Mouse (Mus musculus) ZHBTc4 (cell line): Measurements from ENCODE around the gene Nfya.

Source experiments
- DNase-seq: peaks from one replicate; pipeline ENCODE4 v3.0.0-alpha.2; 2011; ENCODE audit warnings: low read depth, low spot score

Nfya gene

GRCm38 (mm10) chr17:48346231-48346630, 63.5 kb downstream of the Nfya start, which contains the start of gene Trem2:
Gene Trem2, plus strand, starts transcription at chr17:48346401.
- no peak for DNase-seq

- no peak for DNase-seq
Observed at GRCm38 (mm10) chr17:48345824-48346223, 63.9 kb downstream of the Nfya start.

- DNase-seq = no peak
Observed at GRCm38 (mm10) chr17:48343065-48343464, 66.6 kb downstream of the Nfya start.

- no peak for DNase-seq
Observed at GRCm38 (mm10) chr17:48341947-48342346, 67.8 kb downstream of the Nfya start.

GRCm38 (mm10) chr17:48340267-48340666, 69.4 kb downstream of the Nfya start:
- no peak for DNase-seq
